Mouse (Mus musculus) lung, adult 2 months (tissue): ENCODE data around the gene Muc1.

ENCODE experiments used
- CTCF ChIP-seq: fragments of 200-500 bp; IDR thresholded peaks from 2 replicates; pipeline ENCODE4 v1.5.1; 2011; ENCODE audit warnings: mild to moderate bottlenecking, low read length, control low read depth; ENCODE audit not compliant: insufficient read depth
- POLR2A ChIP-seq: fragments of 200-500 bp; IDR thresholded peaks from 2 replicates; pipeline ENCODE4 v1.6.1; 2011; ENCODE audit warnings: low read depth, mild to moderate bottlenecking, control low read depth, low read length, borderline replicate concordance; ENCODE audit errors: extremely low read depth

GRCm38 (mm10) chr3:89226900-89227299 is 2.0 kb upstream of the Muc1 start, which contains the start of gene Mtx1:
- TF ChIP-seq POLR2A (no peak), CTCF (no peak)
